Mouse (Mus musculus): ENCODE data around the gene Ddx60. TPM values are rescaled to one million over a fixed set of nuclear protein-coding genes. Genes with fewer than 3 reads are reported as not detected.

Gene Ddx60
- 0.64 and 1.1 TPM in 2 replicates for polyA plus RNA-seq (2015; fragmentation: Nextera tagmentation; extraction: Ambion mirVana)

DNA sequence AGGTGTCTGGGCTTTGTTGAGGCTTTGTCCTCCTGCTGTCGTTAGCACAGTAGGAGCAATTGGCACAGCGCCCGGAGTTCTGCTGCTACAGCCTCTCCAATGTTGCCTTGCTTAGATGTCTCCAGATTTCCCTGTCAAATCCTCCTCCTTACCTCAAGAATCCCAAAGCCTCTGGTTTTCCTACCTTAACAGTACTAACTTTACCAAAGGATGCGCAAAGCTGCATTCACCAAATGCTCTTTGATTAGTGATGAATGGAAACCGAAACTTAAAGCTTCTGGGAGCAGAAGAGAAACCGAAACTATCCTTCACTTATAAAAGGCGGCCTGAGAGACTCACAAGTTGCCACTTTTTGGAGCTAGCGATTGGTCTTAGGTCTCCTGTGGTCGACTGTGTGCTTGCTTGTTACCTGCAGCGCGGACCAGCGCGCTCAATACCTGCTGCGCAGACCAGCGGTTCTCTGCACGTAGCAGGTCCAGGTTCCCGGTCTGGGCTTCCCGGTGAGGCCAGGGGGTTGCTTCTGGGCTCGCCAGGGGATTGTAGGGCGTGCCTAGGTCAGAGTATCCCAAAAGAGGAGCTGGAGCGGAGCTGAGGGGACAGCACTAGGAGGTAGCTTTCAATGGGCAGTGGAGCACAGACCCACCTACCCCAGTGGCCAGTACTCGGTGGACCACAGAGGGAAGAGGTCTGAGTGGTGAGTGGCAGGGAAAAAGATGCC lies at the start of gene Ddx60:
Gene Ddx60, plus strand, starts transcription at position 311 of the 718 bp plus-strand sequence.
- Histone ChIP-seq H3K9ac (ENCODE audit: low read depth, low read length) (peak within 1 kb of the TSS; percentile 60), H3K36me3 (ENCODE audit: control insufficient read depth, insufficient read depth, low read length) (no peaks in the 10 kb centered on the region), H3K9me3 (ENCODE audit: control insufficient read depth, low read length) (no peaks in the 10 kb centered on the region), H3K27me3 (replicated peaks; ENCODE audit: control insufficient read depth, insufficient read depth, low read length) (no peaks in the 10 kb centered on the region), H3K4me1 (ENCODE audit: control insufficient read depth, insufficient read depth, low read length) (0 out of 2 replicates have a peak, but pooled peaks cover 2% of the 10 kb centered on the region), H3K4me3 (ENCODE audit: low read length) (peak within 1 kb of the TSS; percentile 56), H3K4me2 (ENCODE audit: low read depth, low read length) (peak within 1 kb of the TSS; percentile 86), H3K27ac (ENCODE audit: low read length) (no peak within 1 kb of the TSS)
- 10% methylated on average over 22 of the region's 22 CpGs for WGBS
- ATAC-seq: peak; percentile 72

DNA sequence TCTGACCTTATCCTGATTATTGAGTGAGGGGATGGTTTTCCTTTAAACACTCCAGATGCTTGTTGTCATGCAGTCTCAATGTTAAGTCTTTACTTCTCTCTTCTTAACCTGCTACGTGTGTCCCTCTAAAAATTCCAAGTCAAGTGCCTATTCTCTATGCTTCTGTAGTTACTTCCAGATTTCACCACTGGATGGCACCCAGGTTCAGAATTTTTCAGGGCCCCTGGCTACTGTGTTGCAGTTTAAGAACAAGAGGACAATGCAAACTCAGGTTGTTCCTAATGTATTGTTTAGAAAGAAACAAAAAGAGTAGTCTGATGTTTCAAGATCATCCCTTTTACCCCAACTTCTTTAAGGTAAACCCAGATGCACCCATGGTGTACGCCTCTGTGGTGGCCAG lies 33.8 kb upstream of the Ddx60 start:
- WGBS: 61% methylated on average over 2 of the region's 2 CpGs
- Histone ChIP-seq H3K36me3 (ENCODE audit: control insufficient read depth, insufficient read depth, low read length) (no peaks in the 10 kb centered on the region), H3K27me3 (replicated peaks; ENCODE audit: control insufficient read depth, insufficient read depth, low read length) (no peaks in the 10 kb centered on the region), H3K4me3 (ENCODE audit: low read length) (no peak overlapping the region), H3K9me3 (ENCODE audit: control insufficient read depth, low read length) (no peaks in the 10 kb centered on the region), H3K27ac (ENCODE audit: low read length) (no peak overlapping the region), H3K4me1 (ENCODE audit: control insufficient read depth, insufficient read depth, low read length) (no peaks in the 10 kb centered on the region), H3K9ac (ENCODE audit: low read depth, low read length) (no peak overlapping the region), H3K4me2 (ENCODE audit: low read depth, low read length) (no peak overlapping the region)
- ATAC-seq: no peak

DNA sequence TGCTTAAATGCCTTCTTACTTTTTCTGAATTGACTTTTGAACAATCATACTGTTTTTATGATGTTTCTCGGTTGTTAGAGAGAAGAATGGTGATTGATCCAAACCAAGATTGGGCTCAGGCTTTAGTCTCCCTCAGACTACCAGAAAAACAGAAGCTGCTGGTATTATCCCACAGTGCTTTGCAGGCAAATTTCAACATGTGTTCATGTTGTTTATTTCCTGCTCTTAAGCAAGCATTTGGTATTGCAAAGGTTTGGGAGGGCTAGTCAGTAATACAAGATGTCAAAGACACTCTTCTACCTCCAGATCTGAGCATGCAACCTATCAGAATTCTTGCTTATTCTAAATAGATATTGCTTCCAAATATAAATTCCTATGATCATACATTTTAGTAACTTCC lies 31.1 kb upstream of the Ddx60 start:
- no peak overlapping the region for H3K4me3 ChIP-seq (ENCODE audit: low read length)
- no peak for ATAC-seq
- H3K36me3 ChIP-seq (ENCODE audit: control insufficient read depth, insufficient read depth, low read length): no peaks in the 10 kb centered on the region
- 83% methylated on average over 1 of the region's 1 CpGs for WGBS
- H3K4me1 ChIP-seq (ENCODE audit: control insufficient read depth, insufficient read depth, low read length): no peaks in the 10 kb centered on the region
- H3K27me3 ChIP-seq (replicated peaks; ENCODE audit: control insufficient read depth, insufficient read depth, low read length): no peaks in the 10 kb centered on the region
- no peaks in the 10 kb centered on the region for H3K9me3 ChIP-seq (ENCODE audit: control insufficient read depth, low read length)
- H3K9ac ChIP-seq (ENCODE audit: low read depth, low read length): no peak overlapping the region
- H3K27ac ChIP-seq (ENCODE audit: low read length): no peak overlapping the region
- H3K4me2 ChIP-seq (ENCODE audit: low read depth, low read length): no peak overlapping the region

DNA sequence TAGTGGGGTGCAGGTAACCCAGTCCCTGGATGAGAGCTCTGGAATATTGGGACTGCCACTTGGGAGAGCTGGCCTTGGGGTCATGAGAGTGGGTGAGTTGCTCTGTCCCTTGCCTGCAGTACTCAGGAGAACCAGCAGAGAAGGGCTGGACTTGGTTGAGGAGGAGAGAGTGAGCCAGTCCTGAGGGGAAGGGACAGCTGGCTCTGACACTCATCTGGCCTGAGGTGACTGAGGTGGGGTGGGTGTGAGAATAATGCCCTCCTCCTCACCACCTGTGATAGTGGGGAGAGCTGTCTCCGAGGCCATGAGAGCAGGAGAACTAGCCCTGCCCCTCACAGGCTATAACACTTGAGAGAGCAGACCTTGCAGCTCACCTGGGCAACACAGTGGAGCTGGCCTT lies 30.5 kb upstream of the Ddx60 start:
- ATAC-seq: no peak
- Histone ChIP-seq H3K4me2 (ENCODE audit: low read depth, low read length) (no peak overlapping the region), H3K36me3 (ENCODE audit: control insufficient read depth, insufficient read depth, low read length) (no peaks in the 10 kb centered on the region), H3K4me3 (ENCODE audit: low read length) (no peak overlapping the region), H3K27ac (ENCODE audit: low read length) (no peak overlapping the region), H3K4me1 (ENCODE audit: control insufficient read depth, insufficient read depth, low read length) (no peaks in the 10 kb centered on the region), H3K9me3 (ENCODE audit: control insufficient read depth, low read length) (no peaks in the 10 kb centered on the region), H3K9ac (ENCODE audit: low read depth, low read length) (no peak overlapping the region), H3K27me3 (replicated peaks; ENCODE audit: control insufficient read depth, insufficient read depth, low read length) (no peaks in the 10 kb centered on the region)
- 59% methylated on average over 1 of the region's 1 CpGs for WGBS

DNA sequence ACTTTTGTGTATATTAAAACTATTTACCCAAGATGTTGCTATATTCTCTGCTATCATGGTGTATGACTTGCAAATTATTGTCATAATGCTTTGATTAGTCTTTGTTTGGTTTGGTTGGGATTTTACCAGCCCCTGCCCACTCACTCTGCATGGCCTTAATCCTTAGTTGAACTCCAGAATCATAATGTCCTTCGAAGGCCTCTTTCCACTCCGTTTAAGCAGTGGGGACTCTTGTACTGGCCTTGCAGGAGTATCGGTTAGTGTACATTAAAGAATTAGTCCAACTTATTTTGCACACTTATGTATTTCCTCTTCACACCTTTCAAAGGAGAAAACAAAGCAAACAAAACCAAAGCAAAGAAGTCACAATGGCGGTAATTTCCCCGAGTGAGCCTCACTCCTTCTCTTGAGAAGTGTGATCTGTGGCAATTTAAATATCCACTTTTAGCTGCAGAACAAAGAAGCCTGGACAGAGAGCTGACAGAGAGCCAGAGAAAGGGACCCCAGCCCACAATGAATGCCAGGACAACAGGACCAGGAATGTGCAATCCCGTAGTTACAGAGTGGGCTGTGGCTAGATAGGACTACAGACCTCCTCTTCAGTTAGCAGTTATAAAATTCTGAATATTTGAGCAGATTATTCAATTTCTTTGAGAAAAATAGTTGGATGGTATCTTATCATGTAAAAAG lies 26.7 kb upstream of the Ddx60 start:
- H3K4me1 ChIP-seq (ENCODE audit: control insufficient read depth, insufficient read depth, low read length): no peaks in the 10 kb centered on the region
- 71% methylated on average over 6 of the region's 6 CpGs for WGBS
- no peak for ATAC-seq

DNA sequence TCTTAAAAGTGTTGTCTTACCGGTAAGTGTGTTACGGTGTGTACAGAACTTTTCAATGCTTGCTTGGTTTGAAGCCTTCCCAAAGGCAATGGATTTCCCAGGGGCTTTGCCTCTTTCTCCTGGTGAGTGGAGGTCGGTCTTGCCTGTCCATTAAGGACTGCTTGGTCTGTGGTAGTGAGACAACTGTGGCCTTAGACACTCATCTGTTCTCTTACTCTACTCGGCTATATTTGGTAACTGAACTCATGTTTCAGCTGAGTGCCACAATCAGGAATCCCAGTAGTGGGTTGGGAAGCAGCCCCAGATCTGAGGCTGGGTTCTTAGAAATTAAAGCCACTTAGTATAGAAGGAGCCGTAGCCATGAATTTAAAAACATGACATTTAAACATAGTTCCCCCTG lies 25.4 kb upstream of the Ddx60 start, which contains the start of gene Palld:
Gene Palld, minus strand, starts transcription at position 170 of the 400 bp plus-strand sequence.
- H3K9ac ChIP-seq (ENCODE audit: low read depth, low read length): no peak within 1 kb of the TSS
- no peak within 1 kb of the TSS for H3K4me2 ChIP-seq (ENCODE audit: low read depth, low read length)
- H3K9me3 ChIP-seq (ENCODE audit: control insufficient read depth, low read length): no peaks in the 10 kb centered on the region
- H3K27me3 ChIP-seq (replicated peaks; ENCODE audit: control insufficient read depth, insufficient read depth, low read length): no peaks in the 10 kb centered on the region
- no peak for ATAC-seq
- H3K4me3 ChIP-seq (ENCODE audit: low read length): no peak within 1 kb of the TSS
- no peak within 1 kb of the TSS for H3K27ac ChIP-seq (ENCODE audit: low read length)
- no peaks in the 10 kb centered on the region for H3K36me3 ChIP-seq (ENCODE audit: control insufficient read depth, insufficient read depth, low read length)
- WGBS: 87% methylated on average over 5 of the region's 5 CpGs
- no peaks in the 10 kb centered on the region for H3K4me1 ChIP-seq (ENCODE audit: control insufficient read depth, insufficient read depth, low read length)

More for the DNA sequence above, 26.7 kb upstream of the Ddx60 start:
- H3K9ac ChIP-seq (ENCODE audit: low read depth, low read length): no peak overlapping the region
- no peaks in the 10 kb centered on the region for H3K36me3 ChIP-seq (ENCODE audit: control insufficient read depth, insufficient read depth, low read length)
- H3K4me2 ChIP-seq (ENCODE audit: low read depth, low read length): no peak overlapping the region
- H3K27me3 ChIP-seq (replicated peaks; ENCODE audit: control insufficient read depth, insufficient read depth, low read length): no peaks in the 10 kb centered on the region
- H3K9me3 ChIP-seq (ENCODE audit: control insufficient read depth, low read length): no peaks in the 10 kb centered on the region
- no peak overlapping the region for H3K27ac ChIP-seq (ENCODE audit: low read length)
- H3K4me3 ChIP-seq (ENCODE audit: low read length): no peak overlapping the region

DNA sequence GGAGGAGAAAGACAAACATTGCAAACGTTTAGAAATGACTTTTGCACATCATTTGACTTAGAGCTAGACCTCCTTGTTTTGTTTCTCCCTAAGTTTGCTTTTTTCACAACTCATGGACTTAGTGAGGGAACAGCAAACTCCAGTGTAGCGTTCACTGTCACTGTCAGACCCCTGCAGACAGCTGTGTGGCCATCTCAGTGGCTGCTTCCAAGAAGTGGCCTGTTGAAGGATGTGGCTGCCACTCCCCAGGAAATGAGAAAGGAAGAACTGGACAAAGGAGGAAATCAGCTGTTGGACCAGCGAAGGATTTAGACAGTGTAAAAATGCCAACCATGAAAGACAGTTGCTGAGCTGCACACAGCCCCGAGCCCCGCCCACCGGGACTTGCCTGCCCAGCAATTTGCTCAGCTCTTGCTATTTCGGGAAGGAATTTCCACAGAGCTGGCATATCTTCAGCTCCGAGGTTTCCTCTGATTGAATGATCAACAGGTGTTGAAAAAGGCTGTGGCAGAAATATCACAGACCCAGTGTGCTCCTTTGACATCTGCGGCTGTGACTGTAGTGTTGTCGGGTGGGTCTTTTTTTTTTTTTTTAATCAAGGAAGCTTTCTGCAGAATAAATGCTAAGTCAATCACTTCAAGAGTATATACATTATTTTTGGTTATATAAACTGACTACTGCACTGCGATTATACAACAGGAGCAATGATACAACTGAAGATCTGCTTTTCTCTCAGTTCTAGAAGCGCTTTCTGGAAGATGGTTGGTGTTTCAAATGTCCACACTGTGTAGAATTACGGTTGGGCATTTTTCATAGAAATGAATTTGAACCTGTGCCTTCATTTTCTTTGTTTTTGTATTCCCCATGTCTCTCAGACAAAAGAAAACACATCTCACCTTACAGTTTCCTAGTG lies 19.3 kb upstream of the Ddx60 start:
- H3K4me1 ChIP-seq (ENCODE audit: control insufficient read depth, insufficient read depth, low read length): peaks cover 5% of the 10 kb centered on the region; the same call in 1 of the 2 replicates
- 44% methylated on average over 13 of the region's 13 CpGs for WGBS
- no peaks in the 10 kb centered on the region for H3K36me3 ChIP-seq (ENCODE audit: control insufficient read depth, insufficient read depth, low read length)
- no peak overlapping the region for H3K4me3 ChIP-seq (ENCODE audit: low read length)
- peak overlapping the region; percentile 26 for H3K4me2 ChIP-seq (ENCODE audit: low read depth, low read length)
- no peaks in the 10 kb centered on the region for H3K9me3 ChIP-seq (ENCODE audit: control insufficient read depth, low read length)
- no peak overlapping the region for H3K9ac ChIP-seq (ENCODE audit: low read depth, low read length)
- H3K27me3 ChIP-seq (replicated peaks; ENCODE audit: control insufficient read depth, insufficient read depth, low read length): no peaks in the 10 kb centered on the region
- 0 out of 2 replicates have a peak, but pooled peaks have one; percentile 31 for ATAC-seq
- peak overlapping the region; percentile 24; the same call in 1 of the 2 replicates for H3K27ac ChIP-seq (ENCODE audit: low read length)

DNA sequence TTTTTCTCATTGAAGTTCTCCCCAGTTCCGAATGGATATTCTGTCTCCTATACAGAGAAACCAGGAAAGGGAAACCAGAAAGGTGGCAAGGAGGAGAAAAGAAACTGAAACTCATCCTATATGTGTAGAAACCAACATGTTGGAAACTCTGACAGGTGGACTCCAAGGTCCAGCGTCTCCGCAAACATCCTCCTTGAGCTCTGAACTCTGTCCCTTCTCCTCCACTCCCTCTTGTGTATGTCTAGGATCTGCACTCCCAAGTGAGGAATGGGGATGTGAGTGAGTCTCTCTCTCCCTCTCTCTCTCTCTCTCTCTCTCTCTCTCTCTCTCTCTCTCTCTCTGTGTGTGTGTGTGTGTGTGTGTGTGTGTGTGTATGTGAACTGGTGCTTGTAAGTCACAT lies 18.6 kb upstream of the Ddx60 start:
- Histone ChIP-seq H3K27ac (ENCODE audit: low read length) (peak overlapping the region; percentile 24; the same call in 1 of the 2 replicates), H3K9me3 (ENCODE audit: control insufficient read depth, low read length) (no peaks in the 10 kb centered on the region), H3K36me3 (ENCODE audit: control insufficient read depth, insufficient read depth, low read length) (no peaks in the 10 kb centered on the region), H3K9ac (ENCODE audit: low read depth, low read length) (no peak overlapping the region), H3K4me1 (ENCODE audit: control insufficient read depth, insufficient read depth, low read length) (peaks cover 5% of the 10 kb centered on the region; the same call in 1 of the 2 replicates), H3K27me3 (replicated peaks; ENCODE audit: control insufficient read depth, insufficient read depth, low read length) (no peaks in the 10 kb centered on the region), H3K4me2 (ENCODE audit: low read depth, low read length) (0 out of 2 replicates have a peak overlapping the region, but pooled peaks have one; percentile 16), H3K4me3 (ENCODE audit: low read length) (no peak overlapping the region)
- peak; percentile 97 for ATAC-seq
- WGBS: 65% methylated on average over 3 of the region's 3 CpGs

DNA sequence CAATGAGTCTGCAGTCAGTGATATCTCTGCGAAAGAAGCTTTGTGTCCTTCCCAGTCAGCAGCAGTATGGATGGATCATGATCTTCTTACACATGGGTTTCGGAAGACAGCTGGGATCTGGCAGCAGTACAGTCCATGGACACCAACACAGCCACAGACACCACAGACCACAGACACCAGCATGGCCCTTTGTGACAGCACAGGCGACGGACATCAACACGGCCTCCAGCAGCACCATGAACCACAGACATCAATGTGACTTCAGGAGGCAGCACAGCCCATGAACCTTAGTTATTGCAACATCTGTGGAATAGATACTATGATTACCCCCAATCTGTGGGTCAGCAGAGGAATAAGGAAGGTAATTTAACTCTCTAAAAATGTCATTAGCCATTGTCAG lies 15.1 kb upstream of the Ddx60 start:
- peaks cover 5% of the 10 kb centered on the region; the same call in 1 of the 2 replicates for H3K4me1 ChIP-seq (ENCODE audit: control insufficient read depth, insufficient read depth, low read length)
- no peak for ATAC-seq
- WGBS: 93% methylated on average over 5 of the region's 5 CpGs

More for the DNA sequence above, 15.1 kb upstream of the Ddx60 start:
- no peaks in the 10 kb centered on the region for H3K9me3 ChIP-seq (ENCODE audit: control insufficient read depth, low read length)
- no peak overlapping the region for H3K27ac ChIP-seq (ENCODE audit: low read length)
- H3K9ac ChIP-seq (ENCODE audit: low read depth, low read length): no peak overlapping the region
- H3K4me3 ChIP-seq (ENCODE audit: low read length): no peak overlapping the region
- no peaks in the 10 kb centered on the region for H3K27me3 ChIP-seq (replicated peaks; ENCODE audit: control insufficient read depth, insufficient read depth, low read length)
- no peaks in the 10 kb centered on the region for H3K36me3 ChIP-seq (ENCODE audit: control insufficient read depth, insufficient read depth, low read length)
- H3K4me2 ChIP-seq (ENCODE audit: low read depth, low read length): no peak overlapping the region
